Mouse (Mus musculus) right cerebral cortex, postnatal 25 days (tissue): ENCODE results near the gene Chrnd.

Experiments
- DNase-seq: peaks from one replicate; pipeline ENCODE4 v3.0.0; 2022

Chrnd gene

GRCm38 (mm10) chr1:87190429-87190828 lies at the start of gene Chrnd:
Chrnd (plus strand) TSS chr1:87190607.
- no peak for DNase-seq

DNA sequence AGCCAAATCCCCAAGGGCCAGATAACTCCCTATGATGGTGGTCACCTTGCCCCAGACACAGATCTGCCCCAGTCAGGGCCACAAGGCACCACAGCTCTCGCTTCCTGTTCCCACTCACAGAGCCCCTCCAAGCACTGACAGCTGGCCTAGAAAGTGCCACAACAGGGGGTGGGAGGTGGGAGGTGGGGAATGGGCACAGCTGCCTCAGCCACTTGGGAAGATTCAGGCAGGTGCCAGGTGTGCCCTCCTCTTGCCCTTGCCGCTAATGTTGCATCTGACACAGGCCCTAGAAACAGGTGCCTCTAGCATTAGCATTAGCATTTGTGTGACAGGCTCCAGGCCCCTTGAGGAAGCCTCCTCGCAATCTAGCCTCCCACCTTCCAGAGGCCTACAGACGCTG lies 48.9 kb upstream of the Chrnd start:
- DNase-seq = no peak

GRCm38 (mm10) chr1:87142456-87142855 lies 48.0 kb upstream of the Chrnd start:
- no peak for DNase-seq

DNA sequence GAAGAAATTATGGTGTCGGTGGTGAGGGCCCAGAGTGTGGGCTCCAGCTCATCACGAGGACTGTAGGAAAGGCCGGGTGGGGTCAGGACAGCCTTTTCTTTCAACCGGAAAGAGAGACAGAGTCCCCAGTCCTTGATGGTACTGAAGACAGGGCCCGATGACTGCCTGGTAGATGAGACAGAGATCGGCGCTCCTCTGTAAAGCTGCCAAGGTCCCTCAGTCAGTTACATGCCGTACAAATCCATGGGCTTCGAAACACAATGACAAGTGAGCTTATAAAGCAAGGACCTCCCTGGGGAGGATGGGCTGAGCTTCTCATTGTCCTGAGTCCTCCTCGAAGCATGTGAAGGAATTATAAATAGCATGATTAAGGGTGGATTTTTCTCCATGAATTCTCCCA lies 47.3 kb upstream of the Chrnd start:
- DNase-seq = no peak

- no peak for DNase-seq
Observed at GRCm38 (mm10) chr1:87149422-87149821, 41.0 kb upstream of the Chrnd start.

DNA sequence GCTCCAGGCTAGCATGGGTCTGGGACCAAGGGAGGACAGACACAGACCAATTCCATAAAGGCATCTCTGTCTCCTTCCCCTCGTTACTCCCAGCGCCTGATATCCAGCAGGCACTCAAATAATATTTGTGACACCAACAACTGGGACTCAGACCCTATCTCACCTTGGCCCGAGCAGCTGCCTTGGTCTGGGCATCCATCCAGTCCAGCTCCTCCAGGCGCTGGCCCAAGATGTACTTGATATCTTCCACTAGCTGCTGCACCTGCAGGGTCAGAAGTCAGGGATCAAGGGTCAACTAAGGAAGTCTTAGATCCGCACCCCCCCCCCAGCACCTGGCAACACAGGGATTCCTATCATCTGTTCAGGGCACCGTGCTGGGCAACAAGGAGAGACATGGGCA lies 39.1 kb upstream of the Chrnd start:
- no peak for DNase-seq

DNA sequence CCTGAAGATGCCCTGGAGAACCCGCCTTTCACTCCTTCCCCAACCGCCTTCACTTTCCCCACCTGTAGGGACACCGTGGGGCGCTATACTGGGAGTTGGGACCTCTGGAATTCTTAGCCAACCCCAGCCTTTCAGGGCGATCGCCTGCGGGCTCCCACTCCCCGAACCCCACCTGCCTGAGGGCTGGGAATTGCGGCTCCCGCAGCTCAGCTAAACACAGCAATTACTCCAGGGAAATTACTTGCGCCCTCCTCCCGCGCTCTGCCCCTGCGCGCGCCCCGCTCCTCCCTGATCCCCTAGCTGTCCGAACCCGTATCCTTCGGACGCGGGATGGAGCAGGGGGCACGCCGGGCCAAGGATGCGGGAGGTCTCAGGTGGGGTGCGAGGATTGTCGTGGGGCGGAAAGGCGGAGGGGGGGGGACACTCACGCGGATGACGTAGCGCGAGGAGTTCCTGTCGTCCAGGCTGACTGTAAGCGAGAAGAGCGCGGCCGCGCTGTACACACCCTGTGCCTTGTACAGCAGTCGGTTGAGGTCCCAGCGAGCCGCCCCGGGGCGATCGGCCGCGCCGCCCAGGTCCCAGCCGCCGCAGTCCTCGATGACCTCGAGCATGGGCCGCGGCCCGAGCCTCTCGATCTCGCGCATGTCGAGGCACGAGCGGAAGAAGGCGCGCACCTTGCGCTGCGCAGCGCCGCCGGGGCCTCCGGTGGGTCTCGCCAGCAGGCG lies 36.5 kb upstream of the Chrnd start:
- no peak for DNase-seq

DNA sequence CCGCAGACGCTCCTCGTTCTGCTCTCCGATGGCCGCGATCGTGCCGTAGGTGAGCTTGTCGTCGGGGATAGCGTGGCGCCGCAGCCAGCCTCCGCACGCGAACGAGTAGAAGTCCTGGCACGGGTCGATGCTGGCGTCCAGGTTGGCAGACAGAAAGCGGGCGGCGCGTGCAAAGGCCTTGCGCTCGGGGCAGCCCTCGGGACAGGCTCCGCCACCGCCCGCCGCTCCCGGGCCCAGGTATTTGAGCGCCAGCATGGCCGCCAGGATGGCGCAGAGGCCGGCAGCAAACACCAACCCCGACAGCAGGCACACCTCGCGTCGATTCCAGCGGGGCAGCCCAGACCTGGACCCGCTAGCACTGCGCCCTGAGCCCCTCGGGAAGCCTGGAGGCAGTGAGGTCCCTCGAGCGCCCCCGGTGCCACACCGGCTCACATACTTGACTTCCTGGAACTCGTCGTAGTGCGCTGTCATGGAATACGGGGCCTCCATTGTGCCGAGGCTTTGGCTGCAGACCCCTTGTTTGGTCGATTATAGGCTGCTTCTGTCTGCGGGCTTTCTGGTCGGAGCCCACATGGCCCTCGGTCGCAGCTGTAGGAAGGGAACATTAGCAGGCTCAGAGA lies 35.8 kb upstream of the Chrnd start:
- DNase-seq = no peak

DNA sequence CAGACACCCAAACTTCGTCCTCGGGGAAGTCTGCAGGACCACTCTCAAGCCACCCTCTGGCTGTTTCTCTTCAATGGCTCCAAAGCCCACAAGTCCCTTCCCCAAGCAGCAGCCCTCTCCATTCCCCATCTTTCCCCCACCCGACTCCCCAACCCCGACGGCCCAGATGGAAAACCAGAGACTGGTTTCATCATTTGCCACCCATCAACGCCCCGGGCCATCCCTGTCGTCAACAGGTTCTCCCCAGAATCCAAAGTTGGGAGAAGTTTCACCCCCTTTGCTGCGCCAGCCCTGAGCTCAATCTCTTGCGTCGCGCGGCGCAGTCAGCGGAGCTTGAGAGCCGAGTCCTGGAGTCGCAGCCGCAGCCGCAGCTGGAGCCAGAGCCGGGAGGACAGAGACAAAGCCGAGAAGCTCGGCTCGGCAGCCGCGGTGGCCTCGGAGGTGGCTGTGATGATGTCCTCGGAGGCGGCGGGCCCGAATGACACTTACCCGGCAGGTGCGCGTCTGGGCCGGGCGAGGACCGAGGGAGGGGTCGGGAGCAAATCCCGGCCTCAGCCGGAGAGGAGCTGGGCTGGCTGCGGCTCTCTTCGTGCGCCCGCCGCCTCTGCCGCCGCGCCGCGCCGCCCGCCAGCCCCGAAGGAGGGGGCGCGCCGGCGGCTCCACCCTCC lies 34.7 kb upstream of the Chrnd start:
- DNase-seq = peak; percentile 27

DNA sequence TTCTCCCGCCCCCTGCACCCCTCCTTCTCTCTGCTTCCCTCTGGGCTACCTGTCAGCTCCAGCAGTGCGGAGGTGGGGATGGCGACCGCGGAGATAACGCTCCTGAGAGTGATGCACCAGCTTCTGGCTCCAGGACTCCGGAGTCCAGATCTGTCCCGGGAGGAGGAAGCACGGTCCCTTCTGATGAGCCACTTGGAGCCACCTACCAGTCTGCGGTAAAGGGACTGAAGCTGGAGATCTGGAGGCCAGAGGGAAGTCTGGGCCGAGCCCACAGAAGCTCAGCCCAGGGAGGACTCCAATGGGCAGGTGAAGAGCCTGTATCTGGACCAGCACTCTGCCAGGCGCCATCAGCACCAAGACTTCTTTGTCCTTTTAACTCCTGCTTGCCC lies 34.2 kb upstream of the Chrnd start, which contains the start of gene Ecel1:
TSS of gene Ecel1 (minus strand) at position 323 of the 389 bp plus-strand sequence.
- no peak for DNase-seq

DNA sequence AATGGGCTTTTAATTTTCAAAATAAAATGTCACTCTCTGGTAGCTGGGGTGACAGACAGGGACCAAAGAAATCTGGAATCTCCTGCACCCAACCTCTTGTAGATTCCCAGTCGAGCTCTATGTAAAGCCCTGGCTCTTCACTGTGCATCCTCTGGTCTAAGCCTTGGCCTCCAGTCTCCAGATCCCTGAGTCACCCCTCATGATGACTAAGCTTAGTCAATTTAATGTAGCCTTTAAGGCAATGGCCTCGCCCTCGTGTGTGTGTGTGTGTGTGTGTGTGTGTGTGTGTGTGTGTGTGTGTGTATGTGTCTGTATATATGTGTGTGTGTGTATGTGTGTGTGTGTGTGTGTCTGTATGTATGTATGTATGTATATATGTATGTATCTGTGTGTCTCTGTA lies 31.0 kb upstream of the Chrnd start:
- DNase-seq = no peak

DNA sequence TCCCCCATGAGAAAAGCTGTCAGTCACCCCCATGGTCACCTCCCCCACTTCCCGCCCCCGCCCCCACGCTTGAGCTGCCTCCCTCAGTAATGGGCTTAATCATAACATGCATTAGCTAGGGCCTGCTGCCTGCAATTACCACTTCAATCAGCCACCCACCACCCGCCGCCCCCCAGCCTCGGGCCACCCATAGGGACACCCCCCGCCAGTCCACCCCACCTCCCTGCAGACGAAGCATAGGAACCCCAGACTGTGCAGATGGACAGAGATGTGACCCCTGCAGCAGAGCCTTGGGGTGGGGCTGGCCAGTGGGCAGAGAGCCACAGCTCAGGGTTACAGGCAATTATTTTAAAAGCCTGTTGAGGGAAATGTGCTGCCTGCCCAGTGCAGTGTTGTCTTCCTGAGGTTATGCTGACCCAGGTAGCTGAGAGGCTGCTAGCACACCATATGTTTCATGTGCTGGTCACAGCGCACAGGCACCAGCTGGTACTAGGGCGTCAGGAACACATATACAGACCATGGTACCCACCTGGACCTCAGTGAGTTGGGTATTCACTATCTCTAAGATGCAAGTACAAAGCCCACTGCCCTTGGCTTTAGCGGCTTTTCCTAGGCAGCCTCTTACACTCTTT lies 26.1 kb upstream of the Chrnd start:
- DNase-seq = no peak

DNA sequence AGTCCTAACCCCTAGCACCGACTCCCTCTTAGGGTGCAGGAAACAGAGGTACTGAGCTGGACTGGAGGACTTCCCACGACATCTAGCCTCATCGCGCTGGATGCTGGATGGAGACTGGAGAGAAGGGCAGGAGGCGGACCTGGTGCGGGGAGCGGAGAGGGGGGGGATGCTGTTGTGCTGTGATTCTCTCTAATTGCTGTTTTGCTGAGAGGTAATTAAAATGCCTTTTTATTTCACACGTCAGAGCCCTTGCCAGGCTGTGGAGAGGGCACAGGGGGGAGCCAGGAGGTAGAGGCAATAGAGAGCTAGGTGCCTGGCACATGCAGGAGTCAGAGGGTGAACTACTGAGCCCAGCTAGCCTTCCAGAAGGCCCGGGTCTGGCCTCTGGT lies 25.6 kb upstream of the Chrnd start:
- no peak for DNase-seq

- DNase-seq = no peak
Observed at GRCm38 (mm10) chr1:87170458-87170857, 19.9 kb upstream of the Chrnd start.

DNA sequence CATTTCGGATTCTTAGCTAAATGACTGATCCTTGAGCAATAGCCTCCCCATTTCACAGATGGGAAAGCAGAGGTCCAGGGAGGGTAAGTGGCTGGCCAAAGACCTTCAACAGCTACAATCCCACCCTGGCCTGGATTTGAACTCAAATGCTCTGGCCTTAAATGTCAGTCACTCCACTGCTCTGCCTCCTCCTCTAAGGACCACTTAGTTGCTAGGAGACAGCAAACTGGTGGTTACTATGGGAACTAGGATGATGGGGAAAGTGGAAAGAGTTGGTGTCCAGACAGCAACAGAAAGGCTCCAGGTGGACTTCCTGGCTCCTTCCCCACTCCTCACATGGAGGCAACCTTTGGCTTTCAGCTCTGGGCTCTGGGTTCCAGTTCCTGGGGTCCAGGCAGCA lies 19.1 kb upstream of the Chrnd start:
- no peak for DNase-seq

GRCm38 (mm10) chr1:87172316-87172715 lies 18.1 kb upstream of the Chrnd start:
- DNase-seq = no peak

GRCm38 (mm10) chr1:87174006-87174955 lies 16.1 kb upstream of the Chrnd start:
- DNase-seq = no peak

GRCm38 (mm10) chr1:87175852-87176292 lies 14.5 kb upstream of the Chrnd start:
- peak; percentile 51 for DNase-seq

DNA sequence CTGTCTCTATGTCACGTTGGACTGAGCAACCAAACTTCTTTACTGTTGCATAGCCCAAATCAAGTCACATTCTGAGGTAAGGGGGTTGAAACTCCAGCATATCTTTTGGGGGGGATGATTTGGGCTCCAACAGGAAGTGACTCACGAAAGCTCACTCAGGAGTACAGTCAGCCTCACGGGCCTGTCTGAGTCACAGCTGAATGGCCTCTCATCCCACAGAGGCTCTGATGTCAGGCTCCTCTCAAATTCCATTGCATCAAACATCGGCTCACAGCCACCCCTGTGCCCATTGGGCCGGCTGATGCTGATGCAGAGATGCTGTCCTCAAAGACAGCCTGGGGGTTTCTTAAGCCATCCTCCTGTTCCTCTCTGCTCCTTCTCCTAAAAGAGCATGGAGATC lies 9.5 kb upstream of the Chrnd start:
- no peak for DNase-seq

DNA sequence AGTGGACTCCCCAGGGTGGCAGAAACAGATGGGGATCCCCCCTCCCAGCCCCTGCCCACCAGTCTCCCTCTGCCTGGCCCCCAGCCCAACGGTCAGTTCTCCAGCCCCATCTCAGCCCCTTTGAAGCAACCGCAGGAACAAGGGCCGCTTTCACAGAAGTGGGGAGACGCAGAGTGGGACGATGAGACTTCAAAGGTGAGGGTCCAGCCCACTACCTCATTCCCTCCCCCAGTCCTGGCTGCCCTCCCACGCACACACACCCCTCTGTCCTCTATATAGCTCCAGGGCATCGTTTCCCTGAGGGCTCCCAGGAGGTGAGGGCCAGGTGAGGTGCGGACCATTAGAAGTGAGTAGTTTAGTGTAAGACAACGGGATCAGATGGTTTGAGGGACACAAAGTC lies 7.4 kb upstream of the Chrnd start, which contains the start of gene Prss56:
TSS of gene Prss56 (plus strand) at position 301 of the 400 bp plus-strand sequence.
- no peak for DNase-seq

DNA sequence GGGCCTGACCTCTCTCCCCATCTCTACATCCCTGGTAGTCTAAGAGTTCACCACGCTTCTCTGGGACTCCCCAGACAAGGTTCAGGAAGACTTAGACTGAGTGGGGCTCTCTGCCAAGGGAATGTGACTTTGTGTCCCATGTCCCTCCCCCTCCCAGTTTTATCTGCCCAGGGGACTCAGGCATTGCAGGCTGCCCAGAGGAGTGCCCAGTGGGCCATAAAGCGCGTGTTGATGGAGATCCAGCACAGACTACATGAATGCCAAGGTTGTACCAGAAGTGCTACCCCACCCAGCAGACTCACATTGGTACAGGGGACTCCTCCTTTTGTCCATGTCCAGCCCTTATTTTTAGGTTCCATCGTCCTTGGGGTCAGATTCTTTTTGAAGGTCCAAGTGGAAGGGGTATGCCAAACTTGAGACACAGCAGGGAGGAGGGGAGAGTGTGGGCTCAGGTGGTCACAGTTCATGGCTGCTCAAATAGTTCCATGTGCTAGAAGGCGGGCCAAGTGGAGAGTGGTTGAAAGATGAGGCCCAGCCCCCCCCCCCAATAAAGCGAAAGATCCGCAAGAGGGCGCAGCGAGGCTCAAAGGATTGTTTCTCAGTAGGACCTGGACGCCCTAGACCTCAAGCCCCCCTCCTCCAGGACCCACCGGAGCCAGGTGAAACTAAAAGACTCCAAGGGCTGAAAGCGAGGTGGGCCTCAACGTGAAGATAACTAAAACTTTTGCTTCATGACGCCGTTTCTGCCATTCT lies 6.2 kb upstream of the Chrnd start:
- no peak for DNase-seq

GRCm38 (mm10) chr1:87184751-87185139 lies 5.7 kb upstream of the Chrnd start:
- DNase-seq = peak; percentile 68
